ENCODE assay signal across 9 mouse cellular contexts in the genomic region with DNA sequence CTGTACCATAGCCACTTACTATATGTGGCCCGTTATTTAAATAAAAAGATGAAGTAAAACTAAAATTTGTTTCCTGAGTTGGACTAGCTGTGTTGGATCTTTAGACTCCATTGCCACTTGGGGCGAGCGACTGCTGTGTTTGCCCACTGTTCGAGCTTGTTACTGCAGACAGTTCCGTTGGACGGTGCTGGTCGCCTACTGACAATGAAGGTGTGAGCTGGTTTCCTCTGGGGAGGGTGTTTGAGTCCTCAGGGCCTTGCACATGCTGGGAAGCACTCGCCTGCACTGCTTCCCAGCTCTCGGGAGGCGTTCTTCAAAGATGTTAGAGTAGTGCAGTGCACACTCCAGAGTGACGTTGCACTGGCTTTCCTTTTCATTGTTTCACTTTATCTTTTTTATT. TPM values are rescaled to one million over a fixed set of nuclear protein-coding genes. Genes with fewer than 3 reads are reported as not detected.
A peak's percentile ranks its signal among the peaks of the same experiment; 100 is the strongest.
DNase-seq lines count a peak whose midpoint lies in the region; ATAC-seq lines count a peak whose summit lies in the region.
"Had no signal": no experiment of that assay in that cellular context is flagged by ENCODE, and none has a peak within 500 bp of the region (broad histone marks: within the 10 kb centered on the region; RNA-seq: fewer than 3 reads in every experiment).

No protein-coding gene starts in this region.

- H3K4me2 ChIP-seq in embryonic facial prominence, embryonic 12.5 days (replicated peaks): peak overlapping the region; percentile 22; the same call in 1 of the 2 replicates
- peak overlapping the region; percentile 89 for H3K4me2 ChIP-seq in limb, embryonic 13.5 days (replicated peaks)
- H3K4me2 ChIP-seq in neural tube, embryonic 15.5 days: peak overlapping the region; percentile 79

- H3K9ac ChIP-seq in embryonic facial prominence, embryonic 12.5 days: no peak overlapping the region
- peak overlapping the region; percentile 39; the same call in 1 of the 2 replicates for H3K9ac ChIP-seq in limb, embryonic 13.5 days
- H3K9ac ChIP-seq in neural tube, embryonic 15.5 days (replicated peaks): peak overlapping the region; percentile 17; the same call in 1 of the 2 replicates

- H3K4me3 ChIP-seq in heart, embryonic 10.5 days: peak overlapping the region; percentile 80
- no peak overlapping the region for H3K4me3 ChIP-seq in embryonic facial prominence, embryonic 12.5 days
- H3K4me3 ChIP-seq in limb, embryonic 13.5 days: 0 out of 2 replicates have a peak overlapping the region, but pooled peaks have one; percentile 2
- H3K4me3 ChIP-seq in neural tube, embryonic 15.5 days (replicated peaks): 0 out of 2 replicates have a peak overlapping the region, but pooled peaks have one; percentile 6

- H3K27me3 ChIP-seq in heart, embryonic 10.5 days (ENCODE audit: insufficient read depth, poor library complexity, severe bottlenecking): no peaks in the 10 kb centered on the region
- no peaks in the 10 kb centered on the region for H3K27me3 ChIP-seq in embryonic facial prominence, embryonic 12.5 days
- H3K27me3 ChIP-seq in limb, embryonic 13.5 days: no peaks in the 10 kb centered on the region
- H3K27me3 ChIP-seq in neural tube, embryonic 15.5 days (replicated peaks): no peaks in the 10 kb centered on the region

- WGBS in heart, embryonic 10.5 days: 31% methylated on average over 11 of the region's 11 CpGs
- WGBS in embryonic facial prominence, embryonic 12.5 days: 55% methylated on average over 11 of the region's 11 CpGs
- WGBS in limb, embryonic 13.5 days: 54% methylated on average over 11 of the region's 11 CpGs
- WGBS in neural tube, embryonic 15.5 days: 56% methylated on average over 11 of the region's 11 CpGs

- peak overlapping the region; percentile 72 for H3K27ac ChIP-seq in heart, embryonic 10.5 days
- H3K27ac ChIP-seq in embryonic facial prominence, embryonic 12.5 days: 0 out of 2 replicates have a peak overlapping the region, but pooled peaks have one; percentile 30
- H3K27ac ChIP-seq in limb, embryonic 13.5 days: no peak overlapping the region
- H3K27ac ChIP-seq in neural tube, embryonic 15.5 days (replicated peaks): 0 out of 2 replicates have a peak overlapping the region, but pooled peaks have one; percentile 2

- DNase-seq in heart, embryonic 10.5 days (ENCODE audit: low spot score): no peak
- DNase-seq in heart, adult 8-10 months (ENCODE audit: low spot score): no peak
- DNase-seq in B cell, adult 2 months: peak; percentile 19 to 34
- no peak for DNase-seq in cerebellum, adult 11-12 months
- DNase-seq in urinary bladder, postnatal 10 days (ENCODE audit: low spot score): no peak

- H3K36me3 ChIP-seq in heart, embryonic 10.5 days: no peaks in the 10 kb centered on the region
- H3K36me3 ChIP-seq in embryonic facial prominence, embryonic 12.5 days: no peaks in the 10 kb centered on the region
- H3K36me3 ChIP-seq in limb, embryonic 13.5 days: 0 out of 2 replicates have a peak, but pooled peaks cover 2% of the 10 kb centered on the region
- no peaks in the 10 kb centered on the region for H3K36me3 ChIP-seq in neural tube, embryonic 15.5 days

- peaks cover 50% of the 10 kb centered on the region for H3K4me1 ChIP-seq in heart, embryonic 10.5 days
- peaks cover 32% of the 10 kb centered on the region for H3K4me1 ChIP-seq in embryonic facial prominence, embryonic 12.5 days
- H3K4me1 ChIP-seq in limb, embryonic 13.5 days: peaks cover 35% of the 10 kb centered on the region
- peaks cover 45% of the 10 kb centered on the region for H3K4me1 ChIP-seq in neural tube, embryonic 15.5 days

- H3K9me3 ChIP-seq in heart, embryonic 10.5 days: no peaks in the 10 kb centered on the region
- no peaks in the 10 kb centered on the region for H3K9me3 ChIP-seq in embryonic facial prominence, embryonic 12.5 days
- H3K9me3 ChIP-seq in limb, embryonic 13.5 days: no peaks in the 10 kb centered on the region
- no peaks in the 10 kb centered on the region for H3K9me3 ChIP-seq in neural tube, embryonic 15.5 days (replicated peaks)

- no peak for ATAC-seq in embryonic facial prominence, embryonic 12.5 days (ENCODE audit: insufficient number of reproducible peaks, insufficient read depth, low FRiP score, low TSS enrichment)
- ATAC-seq in limb, embryonic 13.5 days (ENCODE audit: low FRiP score, low read depth): no peak
- ATAC-seq in neural tube, embryonic 15.5 days (ENCODE audit: low FRiP score): no peak

RNA-seq across cellular contexts. Expression of gene Arpc2, which starts 3.7 kb away (rescaled TPM):
- polyA plus RNA-seq in heart, embryonic 10.5 days (2016; fragmentation: Nextera tagmentation; extraction: Ambion mirVana): 470 and 475 TPM in 2 replicates
- total RNA-seq in heart, adult 8-10 months (2022): 100 to 1,000 TPM; 111 to 149 (median 137) TPM
- 378 and 381 TPM in 2 replicates for polyA plus RNA-seq in embryonic facial prominence, embryonic 12.5 days (2016; fragmentation: Nextera tagmentation; extraction: Ambion mirVana)
- 384 and 389 TPM in 2 replicates for polyA plus RNA-seq in limb, embryonic 13.5 days (2015; fragmentation: Nextera tagmentation; extraction: Ambion mirVana)
- polyA plus RNA-seq in neural tube, embryonic 15.5 days (2015; fragmentation: Nextera tagmentation; extraction: Ambion mirVana): 393 and 423 TPM in 2 replicates

RNA-seq across cellular contexts. Expression of gene Gpbar1, which starts 38.7 kb away (rescaled TPM):
- polyA plus RNA-seq in heart, embryonic 10.5 days (2016; fragmentation: Nextera tagmentation; extraction: Ambion mirVana): 0.70 and 1.7 TPM in 2 replicates
- total RNA-seq in heart, adult 8-10 months (2022): not detected
- polyA plus RNA-seq in embryonic facial prominence, embryonic 12.5 days (2016; fragmentation: Nextera tagmentation; extraction: Ambion mirVana): not detected in 2 replicates
- 0.18 and 0.31 TPM in 2 replicates for polyA plus RNA-seq in limb, embryonic 13.5 days (2015; fragmentation: Nextera tagmentation; extraction: Ambion mirVana)
- 0.73 TPM in 1 of 2 replicates, not detected in the other for polyA plus RNA-seq in neural tube, embryonic 15.5 days (2015; fragmentation: Nextera tagmentation; extraction: Ambion mirVana)
- total RNA-seq: layer of hippocampus, postnatal 14 days had no signal

RNA-seq across cellular contexts. Expression of gene Aamp, which starts 44.9 kb away (rescaled TPM):
- polyA plus RNA-seq in heart, embryonic 10.5 days (2016; fragmentation: Nextera tagmentation; extraction: Ambion mirVana): 224 and 261 TPM in 2 replicates
- total RNA-seq in heart, adult 8-10 months (2022): 100 to 1,000 TPM in 2 of 4 experiments, 10 to 100 TPM in 2; 95.4 to 107 (median 99.6) TPM
- polyA plus RNA-seq in embryonic facial prominence, embryonic 12.5 days (2016; fragmentation: Nextera tagmentation; extraction: Ambion mirVana): 211 and 213 TPM in 2 replicates
- polyA plus RNA-seq in limb, embryonic 13.5 days (2015; fragmentation: Nextera tagmentation; extraction: Ambion mirVana): 220 and 232 TPM in 2 replicates
- 209 and 236 TPM in 2 replicates for polyA plus RNA-seq in neural tube, embryonic 15.5 days (2015; fragmentation: Nextera tagmentation; extraction: Ambion mirVana)

RNA-seq across cellular contexts. Expression of gene Pnkd, which starts 45.1 kb away (rescaled TPM):
- polyA plus RNA-seq in heart, embryonic 10.5 days (2016; fragmentation: Nextera tagmentation; extraction: Ambion mirVana): 170 and 253 TPM in 2 replicates
- total RNA-seq in heart, adult 8-10 months (2022): 100 to 1,000 TPM; 125 to 142 (median 135) TPM
- polyA plus RNA-seq in embryonic facial prominence, embryonic 12.5 days (2016; fragmentation: Nextera tagmentation; extraction: Ambion mirVana): 106 TPM in 2 replicates
- 108 and 112 TPM in 2 replicates for polyA plus RNA-seq in limb, embryonic 13.5 days (2015; fragmentation: Nextera tagmentation; extraction: Ambion mirVana)
- 152 and 156 TPM in 2 replicates for polyA plus RNA-seq in neural tube, embryonic 15.5 days (2015; fragmentation: Nextera tagmentation; extraction: Ambion mirVana)

RNA-seq across cellular contexts. Expression of gene Cxcr1, which starts 45.2 kb away (rescaled TPM):
- not detected in 2 replicates for polyA plus RNA-seq in heart, embryonic 10.5 days (2016; fragmentation: Nextera tagmentation; extraction: Ambion mirVana)
- total RNA-seq in heart, adult 8-10 months (2022): not detected
- not detected in 2 replicates for polyA plus RNA-seq in embryonic facial prominence, embryonic 12.5 days (2016; fragmentation: Nextera tagmentation; extraction: Ambion mirVana)
- not detected in 2 replicates for polyA plus RNA-seq in limb, embryonic 13.5 days (2015; fragmentation: Nextera tagmentation; extraction: Ambion mirVana)
- not detected in 2 replicates for polyA plus RNA-seq in neural tube, embryonic 15.5 days (2015; fragmentation: Nextera tagmentation; extraction: Ambion mirVana)
- total RNA-seq: layer of hippocampus, postnatal 14 days had no signal

Comparison
In these comparisons a context has a peak if more than half of its experiments do, and no peak if none do; other contexts are left out.
1. DNase-seq: peak in B cell, adult 2 months (2 of 2); none in heart, embryonic 10.5 days (single experiment), heart, adult 8-10 months (single experiment), cerebellum, adult 11-12 months (single experiment) and urinary bladder, postnatal 10 days (single experiment).
2. H3K4me2 ChIP-seq: peak in every context shown above with its lines; median percentile 89 in limb, embryonic 13.5 days; 79 in neural tube, embryonic 15.5 days; 22 in embryonic facial prominence, embryonic 12.5 days.